Mouse (Mus musculus): ENCODE data around the gene Npm3.

DNA sequence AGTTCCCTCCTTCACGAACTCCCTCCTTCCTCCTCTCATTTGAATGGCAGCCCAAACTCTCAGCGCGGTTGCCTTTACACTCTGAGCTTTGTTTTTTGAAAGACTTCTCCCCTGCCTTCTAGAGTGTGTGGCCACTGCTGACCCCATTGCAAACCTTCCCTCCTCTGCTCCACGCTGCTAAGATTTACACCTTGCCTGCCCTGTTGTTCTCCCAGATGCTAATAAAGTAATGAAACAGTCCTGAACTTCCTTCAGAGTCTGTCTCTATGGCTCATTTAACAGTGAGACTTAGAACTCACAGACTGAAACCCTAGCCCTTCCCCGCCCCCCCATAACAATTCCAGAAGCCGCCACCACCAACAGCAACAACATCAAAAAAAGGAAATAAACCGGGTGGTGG, 40.0 kb upstream of the Npm3 start:
- no peak for TF ChIP-seq CTCF (IDR thresholded peaks at IDR 0.05; ENCODE audit: control insufficient read depth, insufficient read depth, low read length)
- TF ChIP-seq POLR2A (IDR thresholded peaks at IDR 0.05; ENCODE audit: borderline replicate concordance, control insufficient read depth, low read depth, low read length): no peak
